Mouse (Mus musculus) intestine, embryonic 14.5 days (tissue): ENCODE data around the gene Wdr24. TPM values are rescaled to one million over a fixed set of nuclear protein-coding genes. Genes with fewer than 3 reads are reported as not detected.
A peak's percentile ranks its signal among the peaks of the same experiment; 100 is the strongest.

Source experiments
- ATAC-seq: fragments of 200-750 bp; cut with Nextera tagmentation; replicated peaks from 2 replicates; pipeline ENCODE4 v1.8.0; 2017; ENCODE audit warnings: low read depth, moderate number of reproducible peaks, moderate TSS enrichment, moderate library complexity; ENCODE audit not compliant: low FRiP score, low TSS enrichment
- DNase-seq: peaks from one replicate; pipeline ENCODE4 v3.0.0-alpha.2; 2018; ENCODE audit warnings: low spot score
- H3K27ac ChIP-seq: fragments of 300-500 bp; sonication (generic); 2 replicates; pipeline ENCODE4 v1.5.1; 2014; ENCODE audit warnings: low read depth, mild to moderate bottlenecking, control low read depth
- H3K27me3 ChIP-seq: fragments of 300-500 bp; sonication (generic); replicated peaks from 2 replicates; pipeline ENCODE4 v1.6.1; 2014; ENCODE audit warnings: low read length, control low read depth; ENCODE audit not compliant: control insufficient read depth, insufficient read depth
- H3K36me3 ChIP-seq: fragments of 300-500 bp; sonication (generic); 2 replicates; pipeline ENCODE4 v1.6.1; 2014; ENCODE audit warnings: low read length, control low read depth; ENCODE audit not compliant: control insufficient read depth, insufficient read depth
- H3K4me1 ChIP-seq: fragments of 300-500 bp; sonication (generic); replicated peaks from 2 replicates; pipeline ENCODE4 v1.6.1; 2014; ENCODE audit warnings: low read length, control low read depth, mixed read lengths; ENCODE audit not compliant: control insufficient read depth, insufficient read depth
- H3K4me2 ChIP-seq: fragments of 300-500 bp; sonication (generic); 2 replicates; pipeline ENCODE4 v1.6.1; 2014; ENCODE audit warnings: low read length
- H3K4me3 ChIP-seq: fragments of 300-500 bp; sonication (generic); 2 replicates; pipeline ENCODE4 v1.5.1; 2014; ENCODE audit warnings: low read depth, low read length, control low read depth, mixed read lengths
- H3K9ac ChIP-seq: fragments of 300-500 bp; sonication (generic); 2 replicates; pipeline ENCODE4 v1.6.1; 2014; ENCODE audit warnings: mild to moderate bottlenecking, low read length
- H3K9me3 ChIP-seq: fragments of 300-500 bp; sonication (generic); 2 replicates; pipeline ENCODE4 v1.6.1; 2016; ENCODE audit warnings: low read length, control low read depth; ENCODE audit not compliant: control insufficient read depth
- WGBS: fragments of 180-500 bp; shearing (Covaris S2); extraction: QIAGEN DNeasy Blood & Tissue Kit; methylation state at CpG from one replicate; pipeline ENCODE4 v1.1.7; 2014; 5-methylcytosine and 5-hydroxymethylcytosine counted together
- polyA plus RNA-seq: library from polyadenylated mRNA; unstranded; fragments of >200 nt; fragmentation: Nextera tagmentation; extraction: Ambion mirVana; gene quantifications from 2 replicates; pipeline ENCODE4 v1.2.1, GENCODE M21; 2014

Gene Wdr24
- polyA plus RNA-seq, 1 experiment from 2014 or later: 29.4 TPM

- peaks cover 34% of the 10 kb centered on the region for H3K36me3 ChIP-seq
- H3K27ac ChIP-seq: peak overlapping the region; percentile 94
- peak overlapping the region; percentile 97 for H3K4me2 ChIP-seq
- peak overlapping the region; percentile 61 for H3K4me3 ChIP-seq
- H3K9ac ChIP-seq: peak overlapping the region; percentile 69
- no peaks in the 10 kb centered on the region for H3K27me3 ChIP-seq
- H3K4me1 ChIP-seq: peaks cover 55% of the 10 kb centered on the region
- H3K9me3 ChIP-seq: no peaks in the 10 kb centered on the region
- ATAC-seq (peak; percentile 87), DNase-seq (peak; percentile 100)
- under 1% methylated on average over 77 of the region's 77 CpGs for WGBS
These were observed 9.2 kb downstream of the Wdr24 start for GRCm38 (mm10) chr17:25832436-25833290.

- DNase-seq (no peak), ATAC-seq (peak; percentile 59)
- H3K27ac ChIP-seq: peak within 1 kb of the TSS; percentile 94
- under 1% methylated on average over 24 of the region's 24 CpGs for WGBS
- peak within 1 kb of the TSS; percentile 61 for H3K4me3 ChIP-seq
- peaks cover 52% of the 10 kb centered on the region for H3K4me1 ChIP-seq
- H3K9me3 ChIP-seq: no peaks in the 10 kb centered on the region
- H3K27me3 ChIP-seq: no peaks in the 10 kb centered on the region
- H3K9ac ChIP-seq: peak within 1 kb of the TSS; percentile 69
- peaks cover 35% of the 10 kb centered on the region for H3K36me3 ChIP-seq
- peak within 1 kb of the TSS; percentile 97 for H3K4me2 ChIP-seq
These were observed 9.8 kb downstream of the Wdr24 start, which contains the start of gene Stub1 for GRCm38 (mm10) chr17:25833291-25833663. Gene Stub1 (minus strand): TSS chr17:25833404.

GRCm38 (mm10) chr17:25833961-25834594 lies 10.7 kb downstream of the Wdr24 start:
- peak overlapping the region; percentile 94 for H3K27ac ChIP-seq
- H3K27me3 ChIP-seq: no peaks in the 10 kb centered on the region
- peak overlapping the region; percentile 61 for H3K4me3 ChIP-seq
- peak overlapping the region; percentile 73 for H3K4me2 ChIP-seq
- H3K36me3 ChIP-seq: peaks cover 41% of the 10 kb centered on the region
- no peak for ATAC-seq
- H3K9ac ChIP-seq: peak overlapping the region; percentile 69
- no peak for DNase-seq
- WGBS: 21% methylated on average over 6 of the region's 6 CpGs
- peaks cover 49% of the 10 kb centered on the region for H3K4me1 ChIP-seq
- H3K9me3 ChIP-seq: no peaks in the 10 kb centered on the region

- no peaks in the 10 kb centered on the region for H3K27me3 ChIP-seq
- H3K4me3 ChIP-seq: peak overlapping the region; percentile 61; the same call in 1 of the 2 replicates
- no peak for ATAC-seq
- peak overlapping the region; percentile 69; the same call in 1 of the 2 replicates for H3K9ac ChIP-seq
- 83% methylated on average over 12 of the region's 12 CpGs for WGBS
- H3K27ac ChIP-seq: no peak overlapping the region
- peaks cover 47% of the 10 kb centered on the region for H3K36me3 ChIP-seq
- peak overlapping the region; percentile 73 for H3K4me2 ChIP-seq
- H3K9me3 ChIP-seq: no peaks in the 10 kb centered on the region
- no peak for DNase-seq
- peaks cover 46% of the 10 kb centered on the region for H3K4me1 ChIP-seq
These were observed 11.3 kb downstream of the Wdr24 start for GRCm38 (mm10) chr17:25834595-25835222.

- Histone ChIP-seq H3K36me3 (peaks cover 48% of the 10 kb centered on the region), H3K9me3 (no peaks in the 10 kb centered on the region), H3K4me3 (no peak overlapping the region), H3K9ac (no peak overlapping the region), H3K27me3 (no peaks in the 10 kb centered on the region), H3K4me2 (no peak overlapping the region), H3K27ac (no peak overlapping the region), H3K4me1 (peaks cover 40% of the 10 kb centered on the region)
- WGBS: 96% methylated on average over 7 of the region's 7 CpGs
- ATAC-seq (no peak), DNase-seq (no peak)
These were observed 11.9 kb downstream of the Wdr24 start for GRCm38 (mm10) chr17:25835301-25835700.

GRCm38 (mm10) chr17:25835816-25836215 lies 12.4 kb downstream of the Wdr24 start:
- no peak overlapping the region for H3K4me2 ChIP-seq
- no peak overlapping the region for H3K4me3 ChIP-seq
- H3K4me1 ChIP-seq: peaks cover 37% of the 10 kb centered on the region
- no peak overlapping the region for H3K9ac ChIP-seq
- H3K9me3 ChIP-seq: no peaks in the 10 kb centered on the region
- no peak overlapping the region for H3K27ac ChIP-seq
- DNase-seq (no peak), ATAC-seq (no peak)
- H3K27me3 ChIP-seq: no peaks in the 10 kb centered on the region
- peaks cover 48% of the 10 kb centered on the region for H3K36me3 ChIP-seq
- WGBS: 94% methylated on average over 16 of the region's 16 CpGs

GRCm38 (mm10) chr17:25836397-25837075 lies 13.1 kb downstream of the Wdr24 start:
- Histone ChIP-seq H3K9me3 (no peaks in the 10 kb centered on the region), H3K27ac (peak overlapping the region; percentile 19), H3K27me3 (no peaks in the 10 kb centered on the region), H3K4me3 (peak overlapping the region; percentile 31), H3K4me2 (peak overlapping the region; percentile 72), H3K9ac (peak overlapping the region; percentile 37; the same call in 1 of the 2 replicates), H3K36me3 (peaks cover 48% of the 10 kb centered on the region), H3K4me1 (peaks cover 29% of the 10 kb centered on the region)
- WGBS: 22% methylated on average over 23 of the region's 23 CpGs
- peak; percentile 65 for DNase-seq
- ATAC-seq: no peak

GRCm38 (mm10) chr17:25837076-25837410 lies 13.6 kb downstream of the Wdr24 start, which contains the start of gene Rhbdl1:
Gene Rhbdl1 (minus strand): TSS chr17:25837295.
- peak within 1 kb of the TSS; percentile 72 for H3K4me2 ChIP-seq
- H3K27ac ChIP-seq: peak within 1 kb of the TSS; percentile 19
- H3K36me3 ChIP-seq: peaks cover 49% of the 10 kb centered on the region
- under 1% methylated on average over 29 of the region's 29 CpGs for WGBS
- DNase-seq (peak; percentile 80), ATAC-seq (peak; percentile 20; the same call in 1 of the 2 replicates)
- no peaks in the 10 kb centered on the region for H3K27me3 ChIP-seq
- no peaks in the 10 kb centered on the region for H3K9me3 ChIP-seq
- peaks cover 24% of the 10 kb centered on the region for H3K4me1 ChIP-seq
- H3K9ac ChIP-seq: peak within 1 kb of the TSS; percentile 37; the same call in 1 of the 2 replicates
- H3K4me3 ChIP-seq: peak within 1 kb of the TSS; percentile 31
